Mouse (Mus musculus) megakaryocyte-erythroid progenitor cell, adult 5 weeks (primary cell): Measurements from ENCODE around the gene Ywhah. TPM values are rescaled to one million over a fixed set of nuclear protein-coding genes. Genes with fewer than 3 reads are reported as not detected.

Experiments
- polyA plus RNA-seq: library from polyadenylated mRNA; stranded (reverse); fragments of >175 nt; gene quantifications from 2 replicates; pipeline ENCODE4 v1.2.3, GENCODE M21; 2012

Gene Ywhah
- 107 and 133 TPM in 2 replicates for polyA plus RNA-seq

GRCm38 (mm10) chr5:33018561-33019425, at the start of gene Ywhah:
Ywhah (plus strand) TSS chr5:33018816.

Other genes starting within 250 kb of the Ywhah start
- gene Pisd, start 233.2 kb upstream of the Ywhah start, polyA plus RNA-seq = 24.3 and 33.5 TPM in 2 replicates
- gene Gm20671, start 191.7 kb upstream of the Ywhah start, polyA plus RNA-seq = 1.3 and 2.4 TPM in 2 replicates
- gene Prr14l, start 164.6 kb upstream of the Ywhah start, polyA plus RNA-seq = 17.6 and 28.4 TPM in 2 replicates
- 4.7 and 4.9 TPM in 2 replicates for gene Depdc5, start 155.1 kb upstream of the Ywhah start, polyA plus RNA-seq
- not detected in 2 replicates for gene Slc5a1, start 85.4 kb downstream of the Ywhah start, polyA plus RNA-seq
- gene Spon2, start 199.6 kb downstream of the Ywhah start, polyA plus RNA-seq = 0.77 and 1.1 TPM in 2 replicates